Mouse (Mus musculus) left cerebral cortex, adult 2 months (tissue): Measurements from ENCODE around the gene Bcat2. TPM values are rescaled to one million over a fixed set of nuclear protein-coding genes. Genes with fewer than 3 reads are reported as not detected.

Experiments
- DNase-seq, 2 experiments: peaks; one replicate each; pipeline ENCODE4 v3.0.0; 2021 to 2022; ENCODE audit warnings: low spot score in 2 of 2, mixed read lengths in 1 of 2; ENCODE audit errors: extremely low spot score in 1 of 2
- H3K27ac ChIP-seq: fragments of 200-600 bp; 2 replicates; pipeline ENCODE4 v1.8.1; 2022
- H3K4me3 ChIP-seq: fragments of 200-600 bp; 2 replicates; pipeline ENCODE4 v1.8.1; 2022
- CTCF ChIP-seq: fragments of 200-600 bp; IDR thresholded peaks from 2 replicates; pipeline ENCODE4 v1.8.1; 2022; ENCODE audit warnings: antibody characterized with exemption, mild to moderate bottlenecking, moderate library complexity
- intact Hi-C: fragments of 180-260 bp; cut with DNase I; formaldehyde crosslinking; loops from one replicate; pipeline ENCODE4 v1.15.1; 2025
- total RNA-seq, 2 experiments: library from RNA; stranded (reverse); gene quantifications; 2 replicates each; pipeline ENCODE4 v1.2.3; 2021

Gene Bcat2
- total RNA-seq, 2 experiments from 2014 or later, result 25.4 to 26.2 TPM

GRCm38 (mm10) chr7:45568601-45569473 is 1.1 kb upstream of the Bcat2 start:
- no peak for TF ChIP-seq CTCF
- intact Hi-C loops, result no loop called here
- no peak overlapping the region for H3K4me3 ChIP-seq
- DNase-seq, result no peak
- H3K27ac ChIP-seq, result peak overlapping the region; percentile 86

- Histone ChIP-seq H3K27ac (no peak overlapping the region), H3K4me3 (no peak overlapping the region)
- intact Hi-C loops, result loop anchor here (2.0 kb wide), 1 partner anchor 17 kb away; no protein-coding TSS in a partner anchor
- no peak for DNase-seq
- no peak for TF ChIP-seq CTCF
These were observed 2.0 kb downstream of the Bcat2 start for GRCm38 (mm10) chr7:45571966-45572365.

- intact Hi-C loops, result no loop called here
- Histone ChIP-seq H3K27ac (no peak overlapping the region), H3K4me3 (no peak overlapping the region)
- no peak for DNase-seq
- TF ChIP-seq CTCF, result no peak
These were observed 4.0 kb downstream of the Bcat2 start for GRCm38 (mm10) chr7:45573954-45574353.

- H3K27ac ChIP-seq, result no peak overlapping the region
- no peak for TF ChIP-seq CTCF
- no peak overlapping the region for H3K4me3 ChIP-seq
- intact Hi-C loops, result no loop called here
- DNase-seq, result no peak
These were observed 4.8 kb downstream of the Bcat2 start for GRCm38 (mm10) chr7:45574472-45575379.

- H3K27ac ChIP-seq, result no peak overlapping the region
- H3K4me3 ChIP-seq, result no peak overlapping the region
- no peak for DNase-seq
- no peak for TF ChIP-seq CTCF
- intact Hi-C loops, result no loop called here
These were observed 16.0 kb downstream of the Bcat2 start for GRCm38 (mm10) chr7:45585923-45586322.

GRCm38 (mm10) chr7:45587631-45588592 is 18.0 kb downstream of the Bcat2 start:
- intact Hi-C loops, result loop anchor here (2.0 kb wide), 2 partner anchors 17 to 121 kb away; partner anchors contain the start of genes Bax and Bcat2
- Histone ChIP-seq H3K4me3 (no peak overlapping the region), H3K27ac (no peak overlapping the region)
- no peak for TF ChIP-seq CTCF
- no peak for DNase-seq

GRCm38 (mm10) chr7:45589173-45589572 is 19.2 kb downstream of the Bcat2 start:
- intact Hi-C loops, result loop anchor here (2.0 kb wide), 2 partner anchors 18 to 122 kb away; partner anchors contain the start of genes Bax and Bcat2
- TF ChIP-seq CTCF, result peak; percentile 86
- H3K27ac ChIP-seq, result peak overlapping the region; percentile 83
- H3K4me3 ChIP-seq, result peak overlapping the region; percentile 29
- DNase-seq, result peak; percentile 91 to 95

- no peak for DNase-seq
- no peak for TF ChIP-seq CTCF
- intact Hi-C loops, result loop anchor here (2.0 kb wide), 2 partner anchors 19 to 123 kb away; partner anchors contain the start of genes Bax and Bcat2
- Histone ChIP-seq H3K27ac (peak overlapping the region; percentile 75), H3K4me3 (no peak overlapping the region)
These were observed 19.9 kb downstream of the Bcat2 start for GRCm38 (mm10) chr7:45589898-45590297.

- H3K4me3 ChIP-seq, result no peak overlapping the region
- peak; percentile 59 for TF ChIP-seq CTCF
- intact Hi-C loops, result no loop called here
- H3K27ac ChIP-seq, result no peak overlapping the region
- DNase-seq, result no peak
These were observed 20.9 kb downstream of the Bcat2 start for GRCm38 (mm10) chr7:45590874-45591273.

GRCm38 (mm10) chr7:45591880-45592279 is 21.9 kb downstream of the Bcat2 start:
- no peak for DNase-seq
- Histone ChIP-seq H3K27ac (no peak overlapping the region), H3K4me3 (no peak overlapping the region)
- intact Hi-C loops, result loop anchor here (2.0 kb wide), 2 partner anchors 31 to 91 kb away; no protein-coding TSS in a partner anchor
- TF ChIP-seq CTCF, result no peak
